Comparison of ENCODE assay signal across 15 mouse cellular contexts in genomic region chr3:136773217-136773616, GRCm38 (mm10).
"Had no signal": no experiment of that assay in that cellular context is flagged by ENCODE, and none has a peak within 500 bp of the region (broad histone marks: within the 10 kb centered on the region; RNA-seq: fewer than 3 reads in every experiment).

No protein-coding gene starts in this region.

- H3K36me3 ChIP-seq: neural tube, embryonic 15.5 days; stomach, embryonic 15.5 days had no signal

- H3K9me3 ChIP-seq: neural tube, embryonic 15.5 days; stomach, embryonic 15.5 days had no signal

- H3K9ac ChIP-seq: neural tube, embryonic 15.5 days; stomach, embryonic 15.5 days had no signal

- H3K27ac ChIP-seq: neural tube, embryonic 15.5 days; stomach, embryonic 15.5 days; stomach, postnatal 0 days had no signal

- H3K4me3 ChIP-seq: neural tube, embryonic 15.5 days; stomach, embryonic 15.5 days had no signal

- H3K4me2 ChIP-seq: neural tube, embryonic 15.5 days; stomach, embryonic 15.5 days had no signal

- DNase-seq: retina, postnatal 1 day; right cerebral cortex, adult 18-20 months; right cerebral cortex, postnatal 14 days; right cerebral cortex, postnatal 25 days; right cerebral cortex, postnatal 4 days; spleen, adult 18-20 months; thymus, adult 18-20 months; thymus, adult 2 months; thymus, postnatal 14 days; thymus, postnatal 25 days; thymus, postnatal 36 days; thymus, postnatal 4 days had no signal

- H3K27me3 ChIP-seq: neural tube, embryonic 15.5 days; stomach, embryonic 15.5 days had no signal
